In genomic region chr2:9593931-9594330, GRCm38 (mm10) we compare ENCODE assay signal across 9 mouse cellular contexts.
A peak's percentile ranks its signal among the peaks of the same experiment; 100 is the strongest.
DNase-seq lines count a peak whose midpoint lies in the region; ATAC-seq lines count a peak whose summit lies in the region.
"Had no signal": no experiment of that assay in that cellular context is flagged by ENCODE, and none has a peak within 500 bp of the region (broad histone marks: within the 10 kb centered on the region; RNA-seq: fewer than 3 reads in every experiment).

No protein-coding gene starts in this region.

- no peaks in the 10 kb centered on the region for H3K9me3 ChIP-seq in embryonic facial prominence, embryonic 13.5 days
- H3K9me3 ChIP-seq in embryonic facial prominence, embryonic 10.5 days = no peaks in the 10 kb centered on the region
- no peaks in the 10 kb centered on the region for H3K9me3 ChIP-seq in liver, embryonic 13.5 days (replicated peaks)
- H3K9me3 ChIP-seq in liver, embryonic 12.5 days (replicated peaks) = no peaks in the 10 kb centered on the region
- H3K9me3 ChIP-seq: lung, embryonic 15.5 days had no signal

- H3K4me2 ChIP-seq in embryonic facial prominence, embryonic 13.5 days = peak overlapping the region; percentile 11; the same call in 1 of the 2 replicates
- H3K4me2 ChIP-seq in liver, embryonic 13.5 days = no peak overlapping the region
- H3K4me2 ChIP-seq in liver, embryonic 12.5 days = no peak overlapping the region
- H3K4me2 ChIP-seq: lung, embryonic 15.5 days had no signal

- H3K4me3 ChIP-seq in embryonic facial prominence, embryonic 13.5 days = no peak overlapping the region
- no peak overlapping the region for H3K4me3 ChIP-seq in embryonic facial prominence, embryonic 10.5 days
- H3K4me3 ChIP-seq in liver, embryonic 13.5 days (replicated peaks) = no peak overlapping the region
- no peak overlapping the region for H3K4me3 ChIP-seq in liver, embryonic 12.5 days
- H3K4me3 ChIP-seq: lung, embryonic 15.5 days had no signal

- H3K4me1 ChIP-seq in embryonic facial prominence, embryonic 13.5 days = peaks cover 13% of the 10 kb centered on the region
- H3K4me1 ChIP-seq in embryonic facial prominence, embryonic 10.5 days = peaks cover 11% of the 10 kb centered on the region; the same call in 1 of the 2 replicates
- no peaks in the 10 kb centered on the region for H3K4me1 ChIP-seq in liver, embryonic 13.5 days (replicated peaks)
- H3K4me1 ChIP-seq in liver, embryonic 12.5 days = no peaks in the 10 kb centered on the region
- H3K4me1 ChIP-seq: lung, embryonic 15.5 days had no signal

- DNase-seq in embryonic facial prominence, embryonic 10.5 days (ENCODE audit: low spot score) = no peak
- peak; percentile 3 for DNase-seq in liver, embryonic 13.5 days
- peak; percentile 11 for DNase-seq in telencephalon, adult 2 months (ENCODE audit: low read depth, low spot score)
- DNase-seq in cerebellum, adult 8-10 months = no peak
- no peak for DNase-seq in frontal cortex, postnatal 10 days (ENCODE audit: low spot score in 2 of 2)

- no peak for ATAC-seq in embryonic facial prominence, embryonic 13.5 days (ENCODE audit: insufficient number of reproducible peaks, insufficient read depth, low FRiP score, low TSS enrichment, low read depth)
- no peak for ATAC-seq in liver, embryonic 13.5 days (ENCODE audit: low read depth)
- ATAC-seq in liver, embryonic 12.5 days = no peak
- ATAC-seq in hematopoietic stem cell, adult 5-6 weeks (replicated peaks in 1 of 2; ENCODE audit: insufficient read depth in 1 of 2, low FRiP score in 2 of 2, low TSS enrichment in 1 of 2, low read depth in 1 of 2, poor library complexity in 2 of 2, severe bottlenecking in 2 of 2) = peak; percentile 98 to 99

- WGBS in embryonic facial prominence, embryonic 13.5 days = 29% methylated on average over 10 of the region's 10 CpGs
- 33% methylated on average over 10 of the region's 10 CpGs for WGBS in embryonic facial prominence, embryonic 10.5 days
- WGBS in liver, embryonic 13.5 days (ENCODE audit: insufficient replicate concordance) = 8% methylated on average over 10 of the region's 10 CpGs
- WGBS in liver, embryonic 12.5 days (ENCODE audit: insufficient replicate concordance) = 11% methylated on average over 10 of the region's 10 CpGs

- H3K36me3 ChIP-seq in embryonic facial prominence, embryonic 13.5 days = no peaks in the 10 kb centered on the region
- H3K36me3 ChIP-seq in embryonic facial prominence, embryonic 10.5 days (replicated peaks) = no peaks in the 10 kb centered on the region
- H3K36me3 ChIP-seq in liver, embryonic 13.5 days = no peaks in the 10 kb centered on the region
- H3K36me3 ChIP-seq in liver, embryonic 12.5 days = no peaks in the 10 kb centered on the region
- H3K36me3 ChIP-seq: lung, embryonic 15.5 days had no signal

- no peak overlapping the region for H3K9ac ChIP-seq in embryonic facial prominence, embryonic 13.5 days
- H3K9ac ChIP-seq in liver, embryonic 13.5 days = no peak overlapping the region
- H3K9ac ChIP-seq in liver, embryonic 12.5 days = no peak overlapping the region
- H3K9ac ChIP-seq: lung, embryonic 15.5 days had no signal

- H3K27ac ChIP-seq in embryonic facial prominence, embryonic 13.5 days = no peak overlapping the region
- H3K27ac ChIP-seq in embryonic facial prominence, embryonic 10.5 days (replicated peaks) = no peak overlapping the region
- no peak overlapping the region for H3K27ac ChIP-seq in liver, embryonic 13.5 days
- H3K27ac ChIP-seq in liver, embryonic 12.5 days = no peak overlapping the region
- H3K27ac ChIP-seq: lung, embryonic 15.5 days had no signal

- no peaks in the 10 kb centered on the region for H3K27me3 ChIP-seq in embryonic facial prominence, embryonic 13.5 days
- H3K27me3 ChIP-seq in embryonic facial prominence, embryonic 10.5 days (replicated peaks; ENCODE audit: low read depth, poor library complexity, severe bottlenecking) = no peaks in the 10 kb centered on the region; the same call in 1 of the 2 replicates
- H3K27me3 ChIP-seq in liver, embryonic 13.5 days = no peaks in the 10 kb centered on the region
- no peaks in the 10 kb centered on the region; the same call in 1 of the 2 replicates for H3K27me3 ChIP-seq in liver, embryonic 12.5 days (replicated peaks)
- H3K27me3 ChIP-seq: lung, embryonic 15.5 days had no signal

Comparison
In these comparisons a context has a peak if more than half of its experiments do, and no peak if none do; other contexts are left out.
1. ATAC-seq: peak in hematopoietic stem cell, adult 5-6 weeks (2 of 2); none in embryonic facial prominence, embryonic 13.5 days (single experiment), liver, embryonic 13.5 days (single experiment) and liver, embryonic 12.5 days (single experiment).
2. DNase-seq: peak in liver, embryonic 13.5 days (single experiment) and telencephalon, adult 2 months (single experiment); none in embryonic facial prominence, embryonic 10.5 days (single experiment), cerebellum, adult 8-10 months (single experiment) and frontal cortex, postnatal 10 days (0 of 2).